Mouse (Mus musculus): Measurements from ENCODE around the gene Hipk1.

GRCm38 (mm10) chr3:103766789-103767188 is 24.6 kb downstream of the Hipk1 start:
- no peak for TF ChIP-seq MAX (IDR thresholded peaks at IDR 0.05; ENCODE audit: low read depth)
- TF ChIP-seq POLR2A (IDR thresholded peaks at IDR 0.05; ENCODE audit: insufficient read length, low read depth), result no peak
- no peak for TF ChIP-seq TCF12 (IDR thresholded peaks at IDR 0.05; ENCODE audit: insufficient read depth, poor library complexity, severe bottlenecking)
- no peak for TF ChIP-seq POLR2AphosphoS2 (IDR thresholded peaks at IDR 0.05; ENCODE audit: insufficient read length, low read depth)
- no peak for TF ChIP-seq E2F4 (IDR thresholded peaks at IDR 0.05; ENCODE audit: insufficient read depth)
- TF ChIP-seq TCF3 (IDR thresholded peaks at IDR 0.05; ENCODE audit: insufficient read length, low read depth), result no peak
- no peak for TF ChIP-seq MYOG (IDR thresholded peaks at IDR 0.05; ENCODE audit: control insufficient read depth in 1 of 3, insufficient read depth in 1 of 3, insufficient read length in 2 of 3, low read depth in 2 of 3)
- no peak for TF ChIP-seq CEBPB (IDR thresholded peaks at IDR 0.05; ENCODE audit: insufficient read depth, poor library complexity, severe bottlenecking)
- TF ChIP-seq REST (IDR thresholded peaks at IDR 0.05; ENCODE audit: insufficient read depth, insufficient read length), result no peak

All from myocyte (in vitro differentiated cells).